Mouse (Mus musculus) limb, embryonic 10.5 days (tissue): ENCODE results near the gene Zfp969. TPM values are rescaled to one million over a fixed set of nuclear protein-coding genes. Genes with fewer than 3 reads are reported as not detected.
"Not testable (repeated sequence)": the region's sequence is repeated elsewhere in the genome, so short reads cannot be mapped to it uniquely, and the experiment has no call there.

Experiments
- DNase-seq: peaks from one replicate; pipeline ENCODE4 v3.0.0-alpha.2; 2017; ENCODE audit warnings: low spot score
- H3K27ac ChIP-seq: fragments of 300-500 bp; sonication (generic); 2 replicates; pipeline ENCODE4 v1.5.1; 2016; ENCODE audit warnings: mild to moderate bottlenecking
- H3K27me3 ChIP-seq: fragments of 300-500 bp; sonication (generic); 2 replicates; pipeline ENCODE4 v1.6.1; 2016; ENCODE audit warnings: low read depth, mild to moderate bottlenecking; ENCODE audit not compliant: poor library complexity, severe bottlenecking
- H3K36me3 ChIP-seq: fragments of 300-500 bp; sonication (generic); 2 replicates; pipeline ENCODE4 v1.6.1; 2016; ENCODE audit warnings: mild to moderate bottlenecking, moderate library complexity
- H3K4me1 ChIP-seq: fragments of 300-500 bp; sonication (generic); 2 replicates; pipeline ENCODE4 v1.6.1; 2016
- H3K4me3 ChIP-seq: fragments of 300-500 bp; sonication (generic); 2 replicates; pipeline ENCODE4 v1.5.1; 2016; ENCODE audit warnings: mild to moderate bottlenecking, moderate library complexity
- H3K9me3 ChIP-seq: fragments of 300-500 bp; sonication (generic); replicated peaks from 2 replicates; pipeline ENCODE4 v1.6.1; 2016; ENCODE audit warnings: mild to moderate bottlenecking
- WGBS: fragments of 180-500 bp; shearing (Covaris S2); methylation state at CpG from one replicate; pipeline ENCODE4 v1.1.7; 2016; 5-methylcytosine and 5-hydroxymethylcytosine counted together
- polyA plus RNA-seq: library from polyadenylated mRNA; unstranded; fragments of >200 nt; fragmentation: Nextera tagmentation; extraction: Ambion mirVana; gene quantifications from 2 replicates; pipeline ENCODE4 v1.2.1, GENCODE M21; 2016

Gene Zfp969
- polyA plus RNA-seq, result 6.8 and 10.3 TPM in 2 replicates

- H3K4me3 ChIP-seq, H3K27me3 ChIP-seq, H3K4me1 ChIP-seq, DNase-seq, H3K36me3 ChIP-seq, H3K9me3 ChIP-seq, H3K27ac ChIP-seq: not testable (repeated sequence)
- WGBS, result no CpG with 5 or more reads among the region's 9 CpGs
Observed at GRCm38 (mm10) chr2:175703546-175703945, at the start of gene Zfp969. Zfp969 (minus strand) TSS chr2:175703646.

GRCm38 (mm10) chr2:175741237-175741636 lies 37.8 kb upstream of the Zfp969 start, which contains the start of gene Gm2007:
Gm2007 (plus strand) TSS chr2:175741537.
- no CpG with 5 or more reads among the region's 2 CpGs for WGBS
- not testable (repeated sequence) for H3K9me3 ChIP-seq, H3K27me3 ChIP-seq, H3K4me3 ChIP-seq, H3K27ac ChIP-seq, H3K4me1 ChIP-seq, DNase-seq, H3K36me3 ChIP-seq

- DNase-seq, H3K27me3 ChIP-seq, H3K4me1 ChIP-seq, H3K36me3 ChIP-seq, H3K9me3 ChIP-seq, H3K27ac ChIP-seq, H3K4me3 ChIP-seq: not testable (repeated sequence)
- WGBS, result no CpG with 5 or more reads among the region's 2 CpGs
Observed at GRCm38 (mm10) chr2:175643678-175644077, 59.8 kb downstream of the Zfp969 start, which contains the start of gene Gm11007. Gm11007 (plus strand) TSS chr2:175643978.

Other genes with a start within 250 kb of the Zfp969 start
- 2.1 and 5.1 TPM in 2 replicates for gene Zfp965, start 233.7 kb downstream of the Zfp969 start, polyA plus RNA-seq
- gene Gm11007, start 59.7 kb downstream of the Zfp969 start, polyA plus RNA-seq, result not detected in 2 replicates
- gene Gm2007, start 37.9 kb upstream of the Zfp969 start, polyA plus RNA-seq, result not detected in 2 replicates
- gene Gm14288, start 97.4 kb upstream of the Zfp969 start, polyA plus RNA-seq, result 0.26 and 1.1 TPM in 2 replicates
- gene Gm6710, start 165.6 kb upstream of the Zfp969 start, polyA plus RNA-seq, result 20.3 and 23.1 TPM in 2 replicates
- gene Zfp966, start 227.5 kb upstream of the Zfp969 start, polyA plus RNA-seq, result 5.3 and 6.8 TPM in 2 replicates